Mouse (Mus musculus) cerebellum, postnatal 25 days (tissue): ENCODE data around the gene Ankrd24.

Experiments
- DNase-seq, 2 experiments: peaks; one replicate each; pipeline ENCODE4 v3.0.0; 2021; ENCODE audit warnings: mixed read lengths in 2 of 2

Ankrd24 gene

GRCm38 (mm10) chr10:81628390-81628789 lies at the start of gene Ankrd24:
Gene Ankrd24, plus strand, starts transcription at chr10:81628540.
- DNase-seq, result no peak

DNA sequence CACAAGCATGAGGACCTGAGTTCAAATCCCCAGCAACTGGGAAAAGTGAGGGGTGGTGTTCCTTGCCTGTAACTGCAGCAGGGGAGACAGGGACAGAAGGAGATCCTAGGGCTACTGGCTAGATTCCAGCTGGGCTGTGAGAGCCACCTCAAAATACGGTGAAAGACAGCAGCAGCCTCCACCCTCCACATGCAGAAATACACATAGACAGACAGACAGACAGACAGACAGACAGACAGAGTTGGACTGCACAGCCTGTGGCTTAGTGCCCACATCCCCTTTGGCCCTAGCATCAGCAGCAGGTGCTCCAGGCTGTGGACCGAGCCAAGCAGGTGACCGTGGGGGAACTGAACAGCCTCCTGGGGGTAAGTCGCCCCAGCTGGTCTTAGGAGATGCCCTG lies 48.4 kb upstream of the Ankrd24 start:
- peak; percentile 63 to 65 for DNase-seq

DNA sequence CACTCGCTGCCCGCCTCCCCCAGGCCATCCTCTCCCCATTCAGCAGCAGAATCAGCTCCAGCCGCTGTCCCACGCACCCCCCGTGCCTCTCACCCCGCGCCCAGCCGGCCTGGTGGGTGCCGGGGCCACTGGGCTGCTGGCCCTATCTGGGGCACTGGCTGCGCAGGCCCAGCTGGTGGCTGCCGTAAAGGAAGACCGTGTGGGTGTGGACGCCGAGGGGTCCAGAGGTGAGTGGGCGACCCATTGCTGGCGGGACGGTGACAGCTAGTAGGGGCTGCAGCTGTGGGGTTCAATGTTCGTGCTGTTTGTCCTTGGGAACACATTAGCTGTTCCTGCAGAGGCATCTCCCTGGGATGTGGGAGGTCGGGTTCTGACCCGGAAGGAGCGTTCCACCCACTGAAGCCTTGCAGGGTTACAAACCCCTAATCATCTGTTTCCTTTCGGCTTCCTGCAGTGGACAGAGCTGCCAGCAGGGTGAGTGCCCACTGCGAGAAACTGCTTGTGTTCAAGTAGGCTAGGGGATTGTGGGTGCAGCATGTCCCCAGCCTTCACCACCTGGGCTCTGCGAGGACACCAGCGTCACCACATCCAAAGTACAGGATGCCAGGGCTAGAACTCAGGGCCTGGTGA lies 47.8 kb upstream of the Ankrd24 start:
- DNase-seq, result peak in 1 of 2 experiments; percentile 33

- no peak for DNase-seq
Observed at GRCm38 (mm10) chr10:81583347-81583746, 45.0 kb upstream of the Ankrd24 start.

- DNase-seq, result no peak
Observed at GRCm38 (mm10) chr10:81588739-81589138, 39.6 kb upstream of the Ankrd24 start.

DNA sequence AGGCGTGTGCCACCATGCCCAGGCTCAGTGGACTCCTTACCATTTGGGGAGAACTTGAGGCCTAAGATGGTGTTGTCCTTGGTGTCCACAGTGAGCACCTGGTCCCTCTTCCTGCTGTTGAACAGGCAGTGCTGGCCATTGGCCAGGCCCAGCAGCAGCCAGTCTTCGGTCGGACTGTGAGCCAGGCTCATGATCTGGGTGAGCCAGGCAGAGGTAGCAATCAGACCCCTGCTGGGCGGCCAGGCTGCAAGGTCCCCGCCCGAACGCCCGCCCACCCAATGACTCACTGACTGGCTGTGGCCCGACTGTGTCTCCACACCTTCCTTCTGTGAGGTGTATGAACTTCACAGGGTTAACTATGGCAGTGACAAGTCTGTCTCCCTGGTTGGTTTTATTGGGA lies 36.5 kb upstream of the Ankrd24 start:
- peak; percentile 34 to 66 for DNase-seq

GRCm38 (mm10) chr10:81592631-81593030 lies 35.7 kb upstream of the Ankrd24 start:
- DNase-seq, result peak in 1 of 2 experiments; percentile 23

DNA sequence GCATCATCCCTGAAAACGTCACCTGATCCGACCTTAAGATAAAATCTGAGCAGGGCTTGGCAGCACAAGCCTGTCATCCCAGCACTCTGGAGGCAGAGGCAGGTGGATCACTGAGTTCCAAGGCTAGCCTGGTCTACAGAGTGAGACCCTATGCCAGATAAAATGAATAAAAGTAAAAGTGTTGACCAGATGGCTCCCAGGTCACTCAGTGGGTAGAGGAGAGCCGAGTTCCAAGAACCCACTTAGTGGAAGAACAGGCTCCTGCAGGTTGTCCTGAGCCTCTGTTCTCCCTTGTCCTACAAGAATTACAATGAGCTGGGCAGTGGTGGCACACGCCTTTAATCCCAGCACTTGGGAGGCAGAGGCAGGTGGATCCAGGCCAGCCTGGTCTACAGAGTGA lies 35.1 kb upstream of the Ankrd24 start:
- peak in 1 of 2 experiments; percentile 23 for DNase-seq

DNA sequence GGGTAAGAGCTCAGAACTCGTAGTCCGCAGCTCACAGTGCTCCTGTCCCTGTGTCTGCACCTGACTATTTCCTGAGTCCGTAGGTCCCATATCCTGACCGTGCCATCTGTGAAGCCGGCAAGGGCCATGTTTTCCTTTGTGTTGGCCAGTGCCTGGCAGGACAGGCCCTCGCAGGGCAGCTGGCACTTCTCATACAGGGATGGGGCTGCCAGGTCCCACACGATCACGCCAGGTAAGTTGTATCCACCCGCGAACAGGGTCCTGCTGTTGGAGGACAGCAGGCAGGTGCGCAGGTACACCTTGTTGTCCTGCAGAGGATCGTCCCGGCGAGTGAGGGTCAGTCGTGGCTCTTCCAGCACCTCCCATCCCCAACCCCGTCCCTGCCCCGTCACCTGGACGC lies 34.4 kb upstream of the Ankrd24 start:
- peak; percentile 74 to 75 for DNase-seq

DNA sequence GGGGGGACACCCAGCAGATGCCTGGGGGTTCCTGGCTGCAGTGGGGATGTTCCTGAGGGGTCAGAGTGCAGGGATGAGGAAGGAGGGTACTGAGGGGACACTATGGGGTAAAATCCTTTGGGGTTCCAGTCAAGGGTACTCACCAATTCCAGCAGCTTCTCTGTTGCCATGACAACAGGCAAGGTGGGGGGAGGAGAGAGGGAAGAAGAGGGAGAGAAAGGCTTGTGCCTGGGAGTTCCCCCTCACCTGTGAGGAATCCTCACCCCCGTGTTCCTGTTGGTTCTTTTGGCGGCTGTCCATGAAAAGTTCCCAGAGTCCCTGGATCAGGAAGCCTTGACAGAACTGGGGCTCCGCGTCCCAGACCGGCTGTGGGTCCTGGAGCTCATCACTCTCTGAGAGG lies 32.7 kb upstream of the Ankrd24 start:
- peak in 1 of 2 experiments; percentile 23 for DNase-seq

GRCm38 (mm10) chr10:81596611-81597010 lies 31.7 kb upstream of the Ankrd24 start:
- DNase-seq, result no peak

DNA sequence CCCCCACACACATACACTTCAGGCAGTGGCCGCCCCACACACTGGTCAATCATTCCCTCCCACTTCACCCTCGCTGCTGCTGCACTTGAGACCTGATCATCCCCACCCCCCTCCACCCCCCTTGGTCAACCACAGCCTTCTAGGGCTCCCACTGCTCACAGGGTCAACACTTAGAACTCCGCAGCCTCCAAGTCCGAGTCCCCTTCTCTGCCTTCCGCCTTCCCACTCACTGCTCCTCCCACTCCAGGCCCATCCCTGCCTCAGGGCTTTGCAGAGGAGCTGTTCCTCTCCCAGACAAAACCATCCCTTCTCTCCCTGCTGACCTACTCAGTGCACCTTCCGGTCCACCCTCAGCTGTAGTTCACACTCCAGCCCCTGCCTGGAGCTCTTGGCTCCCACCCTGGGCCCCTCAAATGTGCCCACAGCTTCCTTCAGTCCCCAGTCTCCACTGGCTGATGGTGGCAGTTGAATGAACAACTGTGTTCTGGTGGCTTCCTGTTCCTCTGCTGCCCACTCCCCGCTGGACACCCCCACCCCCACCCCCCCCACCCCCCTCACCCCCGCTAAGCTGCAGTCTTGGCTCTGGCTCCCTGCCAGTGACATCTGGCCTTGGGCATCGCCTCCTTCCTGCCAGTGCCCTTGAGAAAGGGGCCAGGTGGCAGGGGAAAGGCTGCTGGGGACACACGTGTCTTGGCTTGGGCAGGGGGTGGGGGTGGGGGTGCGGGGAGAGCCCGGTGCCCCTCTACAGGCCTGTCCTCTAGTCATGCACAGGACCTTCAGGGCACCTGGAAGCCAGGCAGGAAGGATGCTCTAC lies 31.0 kb upstream of the Ankrd24 start:
- peak in 1 of 2 experiments; percentile 50 for DNase-seq

GRCm38 (mm10) chr10:81598342-81598741 lies 30.0 kb upstream of the Ankrd24 start:
- no peak for DNase-seq

DNA sequence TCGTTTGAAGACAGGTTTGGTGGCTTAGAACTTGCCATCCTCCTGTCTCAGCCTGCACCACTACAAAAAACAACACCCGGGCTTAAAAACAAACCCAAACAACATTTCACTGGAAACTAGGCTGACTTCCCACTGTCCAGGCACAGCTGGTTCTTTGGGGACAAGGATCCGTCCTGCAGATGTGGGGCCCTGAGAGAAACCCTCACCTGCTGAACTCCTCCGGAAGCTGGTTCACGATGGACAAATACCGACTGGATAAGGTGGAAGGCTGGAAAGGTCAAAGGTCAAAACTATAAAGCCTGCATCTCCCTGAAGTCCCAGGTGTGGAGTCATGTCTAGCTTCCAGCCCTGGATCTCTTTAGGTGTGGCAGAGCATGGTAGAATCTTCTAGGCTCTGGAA lies 29.5 kb upstream of the Ankrd24 start:
- no peak for DNase-seq

GRCm38 (mm10) chr10:81599630-81600029 lies 28.7 kb upstream of the Ankrd24 start:
- DNase-seq, result no peak

DNA sequence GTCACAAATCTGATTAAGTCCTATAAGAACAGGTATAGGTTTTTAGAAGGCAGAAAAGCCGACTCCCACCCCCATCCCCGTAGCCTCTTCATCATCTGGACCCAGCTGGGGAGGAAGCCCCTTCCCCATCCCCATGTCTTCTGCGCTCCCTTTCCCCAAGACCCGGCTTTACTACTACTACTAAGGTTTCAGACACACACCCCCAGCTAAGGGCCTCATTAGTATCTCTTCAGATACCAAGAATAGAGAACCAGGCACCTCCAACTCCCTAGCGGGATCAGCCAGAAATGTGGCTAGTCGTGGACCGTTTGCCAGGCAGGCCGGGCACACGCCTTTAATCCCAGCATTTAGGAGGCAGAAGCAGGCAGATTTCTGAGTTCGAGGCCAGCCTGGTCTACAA lies 28.2 kb upstream of the Ankrd24 start:
- DNase-seq, result no peak

- peak; percentile 97 to 98 for DNase-seq
Observed at GRCm38 (mm10) chr10:81600738-81601203, 27.6 kb upstream of the Ankrd24 start, which contains the start of gene Tle6. Gene Tle6, minus strand, starts transcription at chr10:81601073.

DNA sequence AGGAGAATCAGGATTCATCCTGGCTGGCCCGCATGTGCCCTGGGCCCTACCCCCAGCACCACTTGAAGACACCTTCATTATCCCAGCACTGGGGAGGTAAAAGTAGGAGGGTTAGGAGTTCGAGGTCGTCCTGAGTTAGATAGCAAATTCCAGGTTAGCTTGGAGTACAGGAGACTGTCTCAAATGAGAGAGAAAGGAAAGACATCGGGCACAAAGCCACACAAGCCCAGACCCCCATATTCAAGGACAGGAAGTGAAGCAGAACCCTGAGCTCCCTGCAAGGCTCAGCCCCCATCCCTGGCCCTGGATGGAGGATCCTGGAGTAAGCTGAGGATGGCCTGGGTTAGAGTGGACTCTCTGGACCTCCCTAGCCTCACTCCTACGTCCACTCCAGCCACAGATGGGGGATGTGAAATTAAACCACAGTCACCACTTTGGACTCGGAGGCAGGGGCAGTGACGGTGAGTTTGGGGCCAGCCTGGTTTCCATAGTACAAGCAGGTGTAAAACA lies 26.9 kb upstream of the Ankrd24 start:
- DNase-seq, result peak in 1 of 2 experiments; percentile 25

GRCm38 (mm10) chr10:81602741-81603151 lies 25.6 kb upstream of the Ankrd24 start:
- DNase-seq, result peak; percentile 57 to 73

DNA sequence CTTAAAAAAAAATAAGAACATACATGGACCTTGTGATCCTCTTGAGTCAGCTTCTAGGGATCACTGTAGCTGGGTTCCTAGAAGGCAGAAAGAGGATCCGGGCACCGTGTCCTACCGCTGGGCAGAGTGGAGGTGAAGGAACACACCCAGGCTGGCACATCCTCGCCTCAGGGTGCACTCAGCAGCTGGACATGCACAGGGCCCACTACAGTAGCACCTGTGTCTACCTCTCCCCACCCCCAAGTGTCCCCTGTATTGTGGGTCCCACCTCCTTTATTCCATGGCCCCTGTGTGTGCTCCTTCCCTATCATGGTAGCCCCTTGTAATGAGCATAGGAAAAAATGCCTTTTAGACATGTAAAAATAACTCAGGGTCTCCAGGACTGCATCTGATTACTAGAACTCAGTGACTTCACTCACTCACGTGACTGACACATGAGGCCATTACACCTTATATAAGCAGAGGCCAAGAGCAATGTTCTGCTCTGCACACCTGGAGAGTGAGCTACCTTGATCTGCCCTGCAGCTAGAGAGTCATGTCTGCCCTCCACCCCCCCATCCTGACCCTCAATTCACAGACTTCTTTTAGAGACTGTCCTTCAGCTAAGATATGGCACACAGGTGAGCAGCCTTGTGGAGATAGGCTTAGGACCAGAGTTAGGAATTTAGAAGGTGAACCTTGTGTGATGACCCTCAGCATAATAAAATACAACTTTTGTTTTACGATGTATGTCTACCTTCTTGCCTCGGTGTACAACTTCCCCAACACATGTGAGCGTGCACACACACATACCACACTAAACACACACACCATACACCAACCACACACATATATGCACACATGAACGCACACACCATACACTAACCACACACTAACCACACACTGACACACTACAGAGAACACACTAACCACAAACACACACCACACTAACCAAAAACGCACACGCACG lies 24.0 kb upstream of the Ankrd24 start:
- DNase-seq, result peak in 1 of 2 experiments; percentile 29

- DNase-seq, result peak; percentile 90 to 93
Observed at GRCm38 (mm10) chr10:81604968-81605665, 23.2 kb upstream of the Ankrd24 start.

- no peak for DNase-seq
Observed at GRCm38 (mm10) chr10:81605666-81605973, 22.7 kb upstream of the Ankrd24 start.
